Mouse (Mus musculus): Measurements from ENCODE around the gene Wdr90. TPM values are rescaled to one million over a fixed set of nuclear protein-coding genes. Genes with fewer than 3 reads are reported as not detected.

Wdr90 gene
- polyA plus RNA-seq, 1 experiment = 11.7 TPM

DNA sequence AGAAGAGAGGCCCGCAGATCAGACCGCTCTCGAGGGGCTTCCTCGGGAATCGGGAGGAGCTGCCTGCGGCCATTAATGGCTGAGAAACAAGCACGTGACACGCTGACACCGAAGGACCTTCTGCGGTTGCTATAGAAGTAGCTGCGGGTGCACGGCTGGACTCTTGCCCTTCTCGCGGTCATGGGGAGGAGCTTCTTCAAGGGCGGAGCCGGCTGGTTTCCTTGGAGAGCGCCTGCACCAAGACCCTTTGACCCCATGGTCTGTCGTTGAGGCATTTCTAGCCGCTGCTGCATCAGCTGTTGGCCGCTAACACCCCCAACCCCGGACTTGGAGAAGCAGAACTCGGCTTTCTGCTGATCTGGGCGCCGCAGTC is 28.0 kb downstream of the Wdr90 start, which contains the start of gene Stub1:
Stub1 (minus strand) TSS at position 114 of the 373 bp plus-strand sequence.
- TF ChIP-seq CTCF (IDR thresholded peaks at IDR 0.05; ENCODE audit: low read depth, low read length) (no peak), POLR2A (IDR thresholded peaks at IDR 0.05; ENCODE audit: borderline replicate concordance, low read depth, low read length) (no peak)
- Histone ChIP-seq H3K4me1 (ENCODE audit: control insufficient read depth, insufficient read depth, low read length) (peaks cover 16% of the 10 kb centered on the region), H3K27ac (ENCODE audit: insufficient read depth, low read depth, low read length) (peak within 1 kb of the TSS; percentile 99)

DNA sequence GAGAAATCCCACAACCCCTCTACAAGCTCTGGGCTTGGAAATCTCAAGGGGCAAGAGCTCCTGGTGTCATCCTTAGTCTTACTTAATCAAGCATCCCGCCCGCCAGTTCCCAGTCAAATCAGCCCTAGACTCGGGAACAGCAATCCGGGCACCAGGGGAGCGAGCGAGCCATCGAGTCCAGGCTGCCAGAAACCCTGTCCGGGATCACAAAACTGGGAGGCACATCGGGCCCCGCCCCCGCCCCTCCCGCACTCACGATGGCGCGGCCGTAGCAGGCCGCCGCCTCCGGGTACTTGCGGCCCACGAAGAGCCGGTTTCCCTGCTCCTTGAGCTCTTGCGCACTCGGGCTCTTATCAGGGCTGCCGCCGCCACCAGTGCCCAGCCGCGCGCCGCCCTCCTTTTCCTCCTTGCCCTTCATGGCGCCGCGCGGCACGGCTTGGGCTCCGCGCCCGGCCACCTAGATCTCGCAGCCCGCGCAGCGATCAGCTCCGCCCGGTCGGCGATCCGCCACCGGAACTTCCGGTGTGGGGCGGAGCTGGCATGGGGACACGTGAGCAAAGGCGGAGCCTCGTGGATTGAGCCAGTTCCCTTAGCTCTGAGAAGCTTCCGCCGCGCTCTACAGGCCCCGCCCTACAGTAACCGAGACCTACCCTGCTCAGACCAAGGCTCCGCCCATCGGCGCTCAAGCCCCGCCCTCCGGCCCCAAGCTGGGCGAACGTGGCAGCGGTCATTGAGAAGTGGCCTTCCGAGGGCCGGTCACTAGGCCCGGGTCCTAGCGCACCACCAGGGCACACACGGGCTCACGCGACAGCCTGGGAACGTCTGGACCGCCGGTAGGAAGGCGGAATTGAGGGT is 28.6 kb downstream of the Wdr90 start:
- TF ChIP-seq CTCF (IDR thresholded peaks at IDR 0.05; ENCODE audit: low read depth, low read length) (no peak), POLR2A (IDR thresholded peaks at IDR 0.05; ENCODE audit: borderline replicate concordance, low read depth, low read length) (no peak; the same call in 1 of the 2 replicates)
- Histone ChIP-seq H3K4me1 (ENCODE audit: control insufficient read depth, insufficient read depth, low read length) (peaks cover 18% of the 10 kb centered on the region), H3K27ac (ENCODE audit: insufficient read depth, low read depth, low read length) (peak overlapping the region; percentile 99), H3K4me3 (ENCODE audit: insufficient read depth, low read length) (peak overlapping the region; percentile 92)

More for the DNA sequence above, 28.0 kb downstream of the Wdr90 start, which contains the start of gene Stub1:
- H3K4me3 ChIP-seq (ENCODE audit: insufficient read depth, low read length) = peak within 1 kb of the TSS; percentile 92

DNA sequence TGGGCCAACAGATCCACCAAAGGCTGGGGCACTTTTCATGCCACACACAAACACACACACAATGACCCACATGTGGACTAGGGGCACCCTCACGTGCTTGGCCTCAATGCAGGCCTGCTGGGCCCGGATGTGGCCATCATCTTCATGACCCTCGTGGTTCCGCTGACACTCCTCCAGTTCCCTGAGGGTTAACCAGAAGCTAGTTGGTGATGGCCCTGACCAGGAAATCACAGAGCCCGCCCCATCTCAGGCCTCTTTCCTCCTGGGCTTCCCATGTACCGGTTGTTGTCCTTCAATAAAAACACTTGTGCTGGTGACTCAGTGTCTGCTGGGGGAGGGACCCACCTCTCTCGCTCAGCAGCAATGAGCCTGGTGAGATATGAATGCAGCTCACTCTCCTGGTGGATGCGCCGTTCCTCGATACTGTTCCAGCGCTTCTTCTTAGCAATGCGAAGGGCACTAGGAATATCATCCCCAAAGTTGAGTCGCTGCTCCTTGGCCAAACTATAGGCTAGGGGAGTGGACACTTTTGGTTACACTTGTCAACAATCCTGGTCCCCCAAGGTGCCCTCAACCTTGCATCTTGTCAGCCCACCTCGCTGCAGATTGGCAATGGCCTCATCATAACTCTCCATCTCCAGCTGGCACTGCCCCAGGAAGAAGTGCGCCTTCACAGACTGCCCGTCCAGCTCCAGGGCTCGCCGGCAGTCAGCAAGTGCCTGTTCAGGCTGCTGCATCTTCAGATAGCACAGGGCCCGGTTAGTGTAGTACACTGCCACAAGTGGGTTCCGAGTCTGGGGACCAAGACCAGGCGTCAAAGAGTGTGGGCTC is 29.6 kb downstream of the Wdr90 start:
- H3K4me1 ChIP-seq (ENCODE audit: control insufficient read depth, insufficient read depth, low read length) = peaks cover 18% of the 10 kb centered on the region
- H3K4me3 ChIP-seq (ENCODE audit: insufficient read depth, low read length) = peak overlapping the region; percentile 92
- TF ChIP-seq POLR2A (IDR thresholded peaks at IDR 0.05; ENCODE audit: borderline replicate concordance, low read depth, low read length) = no peak
- no peak for TF ChIP-seq CTCF (IDR thresholded peaks at IDR 0.05; ENCODE audit: low read depth, low read length)
- peak overlapping the region; percentile 81 for H3K27ac ChIP-seq (ENCODE audit: insufficient read depth, low read depth, low read length)

GRCm38 (mm10) chr17:25830806-25831431 is 30.4 kb downstream of the Wdr90 start:
- Histone ChIP-seq H3K27ac (ENCODE audit: insufficient read depth, low read depth, low read length) (no peak overlapping the region), H3K4me3 (ENCODE audit: insufficient read depth, low read length) (peak overlapping the region; percentile 92), H3K4me1 (ENCODE audit: control insufficient read depth, insufficient read depth, low read length) (peaks cover 18% of the 10 kb centered on the region)
- TF ChIP-seq POLR2A (IDR thresholded peaks at IDR 0.05; ENCODE audit: borderline replicate concordance, low read depth, low read length) (no peak), CTCF (IDR thresholded peaks at IDR 0.05; ENCODE audit: low read depth, low read length) (no peak)

- Histone ChIP-seq H3K4me3 (ENCODE audit: insufficient read depth, low read length) (no peak overlapping the region), H3K4me1 (ENCODE audit: control insufficient read depth, insufficient read depth, low read length) (peaks cover 18% of the 10 kb centered on the region), H3K27ac (ENCODE audit: insufficient read depth, low read depth, low read length) (no peak overlapping the region)
- no peak for TF ChIP-seq CTCF (IDR thresholded peaks at IDR 0.05; ENCODE audit: low read depth, low read length)
- no peak for TF ChIP-seq POLR2A (IDR thresholded peaks at IDR 0.05; ENCODE audit: borderline replicate concordance, low read depth, low read length)
These were observed 31.0 kb downstream of the Wdr90 start for GRCm38 (mm10) chr17:25830200-25830753.

DNA sequence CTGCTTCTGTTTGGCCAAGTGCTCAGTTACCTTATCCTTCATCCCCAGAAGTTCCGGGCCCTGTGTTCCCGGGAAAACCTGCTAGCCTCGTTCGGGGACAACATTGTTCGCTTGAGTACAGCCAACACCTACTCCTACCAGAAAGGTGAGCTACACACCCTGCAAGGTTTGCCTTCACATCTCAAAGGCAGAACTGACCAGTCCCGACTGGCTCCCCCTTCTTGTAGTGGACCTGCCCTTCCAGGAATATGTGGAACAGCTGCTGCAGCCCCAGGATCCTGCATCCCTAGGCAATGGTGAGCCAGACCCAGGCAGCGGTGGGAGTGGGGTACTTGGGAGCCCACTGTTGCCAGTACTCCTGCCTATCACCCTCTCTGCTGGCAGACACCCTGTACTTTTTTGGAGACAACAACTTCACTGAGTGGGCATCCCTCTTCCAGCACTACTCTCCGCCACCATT is 31.7 kb downstream of the Wdr90 start:
- Histone ChIP-seq H3K4me1 (ENCODE audit: control insufficient read depth, insufficient read depth, low read length) (peaks cover 15% of the 10 kb centered on the region), H3K27ac (ENCODE audit: insufficient read depth, low read depth, low read length) (no peak overlapping the region), H3K4me3 (ENCODE audit: insufficient read depth, low read length) (peak overlapping the region; percentile 77)
- TF ChIP-seq POLR2A (IDR thresholded peaks at IDR 0.05; ENCODE audit: borderline replicate concordance, low read depth, low read length) (no peak), CTCF (IDR thresholded peaks at IDR 0.05; ENCODE audit: low read depth, low read length) (no peak)

- TF ChIP-seq POLR2A (IDR thresholded peaks at IDR 0.05; ENCODE audit: borderline replicate concordance, low read depth, low read length) = no peak
- no peak for TF ChIP-seq CTCF (IDR thresholded peaks at IDR 0.05; ENCODE audit: low read depth, low read length)
- Histone ChIP-seq H3K4me1 (ENCODE audit: control insufficient read depth, insufficient read depth, low read length) (peaks cover 18% of the 10 kb centered on the region), H3K27ac (ENCODE audit: insufficient read depth, low read depth, low read length) (peak within 1 kb of the TSS; percentile 42; the same call in 1 of the 2 replicates), H3K4me3 (ENCODE audit: insufficient read depth, low read length) (peak within 1 kb of the TSS; percentile 77)
These were observed 32.4 kb downstream of the Wdr90 start, which contains the start of gene Jmjd8 for GRCm38 (mm10) chr17:25828712-25829557. Gene Jmjd8 (plus strand): TSS chr17:25828867.

- H3K4me1 ChIP-seq (ENCODE audit: control insufficient read depth, insufficient read depth, low read length) = peaks cover 18% of the 10 kb centered on the region
- peak overlapping the region; percentile 77 for H3K4me3 ChIP-seq (ENCODE audit: insufficient read depth, low read length)
- TF ChIP-seq POLR2A (IDR thresholded peaks at IDR 0.05; ENCODE audit: borderline replicate concordance, low read depth, low read length) (no peak), CTCF (IDR thresholded peaks at IDR 0.05; ENCODE audit: low read depth, low read length) (no peak)
- H3K27ac ChIP-seq (ENCODE audit: insufficient read depth, low read depth, low read length) = no peak overlapping the region
These were observed 33.1 kb downstream of the Wdr90 start for GRCm38 (mm10) chr17:25828223-25828594.
